ENCODE assay signal across 8 mouse cellular contexts in genomic region chr15:100747121-100747963, GRCm38 (mm10). TPM values are rescaled to one million over a fixed set of nuclear protein-coding genes. Genes with fewer than 3 reads are reported as not detected.
DNase-seq lines count a peak whose midpoint lies in the region; ATAC-seq and TF ChIP-seq lines count a peak whose summit lies in the region.

No protein-coding gene starts in this region.

- H3K27ac ChIP-seq in heart, postnatal 0 days (ENCODE audit: low read depth) = no peak overlapping the region
- no peak overlapping the region for H3K27ac ChIP-seq in neural tube, embryonic 14.5 days (ENCODE audit: low read depth, low read length)

- H3K9ac ChIP-seq in heart, postnatal 0 days (replicated peaks; ENCODE audit: low read depth, low read length) = no peak overlapping the region
- no peak overlapping the region for H3K9ac ChIP-seq in neural tube, embryonic 14.5 days (replicated peaks; ENCODE audit: low read depth, low read length)

- TF ChIP-seq CTCF in lung, adult 2 months (IDR thresholded peaks at IDR 0.05; ENCODE audit: insufficient read depth, low read length) = no peak
- no peak for TF ChIP-seq CTCF in heart, postnatal 0 days (IDR thresholded peaks at IDR 0.05; ENCODE audit: low read depth)

- WGBS in lung, adult 2 months = 4% methylated on average over 27 of the region's 27 CpGs
- WGBS in heart, postnatal 0 days = 5% methylated on average over 24 of the region's 27 CpGs
- WGBS in neural tube, embryonic 14.5 days = 3% methylated on average over 27 of the region's 27 CpGs

- peak; percentile 36 for DNase-seq in lung, adult 2 months
- DNase-seq in lung, postnatal 36 days = no peak
- DNase-seq in c-Kit-positive CD71-positive TER-119-positive erythroid progenitor cells, embryonic 14.5 days (ENCODE audit: low spot score) = peak; percentile 90
- no peak for DNase-seq in heart, postnatal 0 days (ENCODE audit: low spot score)
- DNase-seq in liver = peak; percentile 93
- no peak for DNase-seq in right cerebral cortex, postnatal 14 days
- DNase-seq in layer of hippocampus, adult 9-10 months (ENCODE audit: low spot score) = no peak

- TF ChIP-seq EP300 in heart, postnatal 0 days (IDR thresholded peaks at IDR 0.05; ENCODE audit: low read depth) = no peak

- H3K4me3 ChIP-seq in lung, adult 2 months (replicated peaks; ENCODE audit: extremely low read depth, low read depth, low read length) = peak overlapping the region; percentile 32
- peak overlapping the region; percentile 24 for H3K4me3 ChIP-seq in heart, postnatal 0 days (ENCODE audit: low read depth, low read length)
- peak overlapping the region; percentile 21; the same call in 1 of the 2 replicates for H3K4me3 ChIP-seq in neural tube, embryonic 14.5 days (ENCODE audit: low read depth, low read length)

- H3K9me3 ChIP-seq in heart, postnatal 0 days (replicated peaks; ENCODE audit: control insufficient read depth, low read length) = no peaks in the 10 kb centered on the region
- no peaks in the 10 kb centered on the region for H3K9me3 ChIP-seq in neural tube, embryonic 14.5 days (ENCODE audit: control insufficient read depth, low read length)

- H3K36me3 ChIP-seq in heart, postnatal 0 days (replicated peaks; ENCODE audit: control insufficient read depth, insufficient read depth, low read length) = no peaks in the 10 kb centered on the region
- H3K36me3 ChIP-seq in neural tube, embryonic 14.5 days (ENCODE audit: control insufficient read depth, insufficient read depth, low read length) = no peaks in the 10 kb centered on the region

- H3K27me3 ChIP-seq in heart, postnatal 0 days (ENCODE audit: control insufficient read depth, insufficient read depth, low read length) = no peaks in the 10 kb centered on the region
- no peaks in the 10 kb centered on the region for H3K27me3 ChIP-seq in neural tube, embryonic 14.5 days (ENCODE audit: control insufficient read depth, insufficient read depth, low read length)

- H3K4me2 ChIP-seq in heart, postnatal 0 days (ENCODE audit: low read depth, low read length) = peak overlapping the region; percentile 55
- H3K4me2 ChIP-seq in neural tube, embryonic 14.5 days (ENCODE audit: low read depth, low read length) = peak overlapping the region; percentile 37

- ATAC-seq in heart, postnatal 0 days (ENCODE audit: insufficient read depth, low read depth) = peak; percentile 36; the same call in 1 of the 2 replicates
- peak; percentile 54 for ATAC-seq in neural tube, embryonic 14.5 days (ENCODE audit: low read depth)

- no peaks in the 10 kb centered on the region; the same call in 1 of the 2 replicates for H3K4me1 ChIP-seq in lung, adult 2 months (ENCODE audit: control insufficient read depth, insufficient read depth, low read length)
- peaks cover 7% of the 10 kb centered on the region; the same call in 1 of the 2 replicates for H3K4me1 ChIP-seq in heart, postnatal 0 days (ENCODE audit: control insufficient read depth, insufficient read depth)
- H3K4me1 ChIP-seq in neural tube, embryonic 14.5 days (ENCODE audit: control insufficient read depth, insufficient read depth, low read length) = peaks cover 3% of the 10 kb centered on the region; the same call in 1 of the 2 replicates

- no peak for TF ChIP-seq POLR2A in lung, adult 2 months (IDR thresholded peaks at IDR 0.05; ENCODE audit: borderline replicate concordance, extremely low read depth, low read depth, low read length)

RNA-seq across cellular contexts. Expression of gene Slc4a8, which starts 14.2 kb away (rescaled TPM):
- 4.3 and 4.4 TPM in 2 replicates for polyA plus RNA-seq in lung, adult 2 months (2012; rRNA removed)
- total RNA-seq in heart, postnatal 0 days (2014; rRNA removed; ENCODE audit: low replicate concordance) = 0.19 and 0.50 TPM in 2 replicates
- polyA plus RNA-seq in heart, postnatal 0 days (2015; fragmentation: Nextera tagmentation; extraction: Ambion mirVana) = 0.38 and 0.81 TPM in 2 replicates
- polyA plus RNA-seq in neural tube, embryonic 14.5 days (2014; fragmentation: Nextera tagmentation; extraction: Ambion mirVana) = 24.2 and 30.5 TPM in 2 replicates

RNA-seq across cellular contexts. Expression of gene Galnt6, which starts 18.2 kb away (rescaled TPM):
- 3.8 and 4.0 TPM in 2 replicates for polyA plus RNA-seq in lung, adult 2 months (2012; rRNA removed)
- 0.92 and 2.1 TPM in 2 replicates for total RNA-seq in heart, postnatal 0 days (2014; rRNA removed; ENCODE audit: low replicate concordance)
- polyA plus RNA-seq in heart, postnatal 0 days (2015; fragmentation: Nextera tagmentation; extraction: Ambion mirVana) = 0.43 and 0.46 TPM in 2 replicates
- polyA plus RNA-seq in neural tube, embryonic 14.5 days (2014; fragmentation: Nextera tagmentation; extraction: Ambion mirVana) = 0.15 and 0.53 TPM in 2 replicates

RNA-seq across cellular contexts. Expression of gene Cela1, which starts 59.6 kb away (rescaled TPM):
- 4.7 and 17.3 TPM in 2 replicates for polyA plus RNA-seq in lung, adult 2 months (2012; rRNA removed)
- 0.85 TPM in 1 of 2 replicates, not detected in the other for total RNA-seq in heart, postnatal 0 days (2014; rRNA removed; ENCODE audit: low replicate concordance)
- 1.6 and 1.8 TPM in 2 replicates for polyA plus RNA-seq in heart, postnatal 0 days (2015; fragmentation: Nextera tagmentation; extraction: Ambion mirVana)
- 1.7 and 1.9 TPM in 2 replicates for polyA plus RNA-seq in neural tube, embryonic 14.5 days (2014; fragmentation: Nextera tagmentation; extraction: Ambion mirVana)

Comparison
In these comparisons a context has a peak if more than half of its experiments do, and no peak if none do; other contexts are left out.
1. DNase-seq: peak in lung, adult 2 months (single experiment), c-Kit-positive CD71-positive TER-119-positive erythroid progenitor cells, embryonic 14.5 days (single experiment) and liver (single experiment); none in lung, postnatal 36 days (single experiment), heart, postnatal 0 days (single experiment), right cerebral cortex, postnatal 14 days (single experiment) and layer of hippocampus, adult 9-10 months (single experiment).
2. Peak in every context shown above with its lines, with median percentiles within 50 percentile points of each other: H3K4me3 ChIP-seq.